Mouse (Mus musculus): Measurements from ENCODE around the gene Lonp1.
"Not testable (repeated sequence)": the region's sequence is repeated elsewhere in the genome, so short reads cannot be mapped to it uniquely, and the experiment has no call there.

The Lonp1 gene

DNA sequence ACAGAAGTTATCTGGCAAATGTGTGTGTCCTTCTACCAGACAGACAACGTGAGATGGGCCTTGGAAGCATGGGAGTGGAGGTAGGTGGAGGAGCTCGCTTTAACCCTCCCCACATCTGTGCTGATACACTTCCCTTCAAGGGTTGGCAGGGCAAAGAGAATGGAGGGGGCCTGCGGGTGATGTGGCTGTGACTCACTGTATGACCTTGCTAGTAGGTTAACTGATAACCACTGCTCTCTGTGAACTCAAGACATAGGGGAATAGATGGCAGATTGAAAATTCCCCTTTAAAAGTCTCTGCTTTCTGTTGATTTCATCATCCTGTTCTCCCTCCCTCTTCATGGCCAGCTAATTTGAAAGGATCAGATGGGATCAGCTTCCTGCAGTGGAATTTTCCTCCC is 1.2 kb downstream of the Lonp1 start:
- peak; percentile 82 for DNase-seq (ENCODE audit: low read depth, low spot score)

DNA sequence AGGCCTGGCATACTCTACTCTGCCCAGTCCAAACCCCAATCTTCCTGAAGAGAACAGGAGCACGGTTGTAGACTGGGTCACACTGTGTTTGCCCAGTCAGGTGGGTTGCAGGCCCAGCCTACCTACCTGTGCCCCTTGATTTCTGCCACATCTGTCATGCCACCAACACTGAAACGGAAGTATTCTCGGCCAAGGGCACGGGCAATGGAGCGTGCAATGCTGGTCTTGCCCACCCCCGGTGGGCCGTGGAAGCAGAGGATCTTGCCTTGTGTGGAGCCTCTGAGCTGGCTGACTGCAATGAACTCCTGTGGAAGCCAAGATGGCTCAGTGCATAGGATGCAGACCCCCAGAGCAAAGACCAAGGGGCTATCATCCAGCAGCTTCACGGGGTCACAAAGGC is 9.1 kb downstream of the Lonp1 start:
- DNase-seq (ENCODE audit: low read depth, low spot score), result no peak

DNA sequence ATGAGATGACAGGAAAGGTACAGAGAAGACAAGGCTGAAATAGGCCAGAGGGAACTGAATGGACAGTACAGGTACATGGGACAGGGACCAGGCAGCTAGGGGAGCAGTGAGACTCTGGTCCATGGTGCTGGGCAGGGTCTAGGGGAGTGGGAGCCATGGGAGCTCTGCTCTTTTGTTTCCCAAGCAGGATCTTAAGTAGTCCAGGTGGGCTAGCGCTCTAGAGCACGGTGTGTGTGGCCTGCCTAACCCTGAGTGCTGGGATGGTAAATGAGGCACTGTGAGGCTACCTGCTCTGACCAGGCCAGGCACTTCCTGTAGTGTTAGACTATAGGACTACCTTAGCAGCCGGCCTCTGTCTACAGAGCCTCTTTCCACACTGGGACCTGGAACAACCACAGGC is 10.0 kb downstream of the Lonp1 start:
- no peak for DNase-seq (ENCODE audit: low read depth, low spot score)

DNA sequence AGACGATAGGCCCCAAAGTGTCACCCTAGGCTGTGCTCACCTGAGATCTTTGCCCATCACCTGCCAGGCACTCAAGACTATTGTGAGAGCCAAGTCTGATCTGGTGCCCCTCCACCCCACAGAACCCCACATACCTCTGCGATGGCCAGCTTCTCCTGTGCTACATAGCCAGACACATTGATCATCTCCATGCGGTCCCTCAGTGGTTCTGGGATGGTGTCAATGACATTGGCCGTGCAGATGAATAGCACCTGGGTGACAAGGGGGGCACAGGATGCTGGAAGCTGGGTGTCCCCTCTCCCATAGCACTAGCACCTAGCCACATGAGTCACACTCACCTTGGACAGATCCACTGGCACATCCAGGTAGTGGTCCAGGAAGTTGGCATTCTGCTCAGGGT is 10.9 kb downstream of the Lonp1 start:
- no peak for DNase-seq (ENCODE audit: low read depth, low spot score)

DNA sequence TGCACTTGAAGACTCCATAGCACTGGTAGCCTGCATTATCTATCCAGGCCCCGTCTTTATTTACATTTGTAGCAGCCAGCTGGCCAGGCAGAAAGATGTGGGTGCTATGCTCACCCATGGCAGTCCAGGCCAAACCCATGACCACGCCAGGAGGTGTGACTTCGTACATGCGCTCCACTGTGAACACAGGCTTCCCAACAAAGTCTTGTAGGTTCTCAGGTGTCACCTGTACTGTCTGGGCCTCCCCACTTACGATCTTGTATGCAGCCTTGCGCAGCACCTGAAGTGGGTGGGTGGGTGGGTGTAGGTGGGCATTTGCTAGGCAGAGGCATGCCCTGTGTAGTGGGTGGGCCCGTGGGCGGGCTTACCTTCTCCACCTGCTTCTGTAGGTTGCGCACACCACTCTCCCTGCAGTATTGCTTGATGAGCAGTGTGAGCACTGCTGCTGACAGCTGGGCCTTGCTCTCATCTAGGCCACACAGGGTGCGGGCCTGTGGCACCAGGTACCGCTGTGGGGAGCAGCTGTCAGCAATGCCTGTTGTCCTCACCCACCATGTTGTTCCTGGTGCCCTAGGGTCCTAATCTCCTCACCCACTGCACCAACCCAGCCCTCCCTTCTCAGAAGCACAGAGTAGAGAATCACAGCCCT is 11.4 kb downstream of the Lonp1 start:
- DNase-seq (ENCODE audit: low read depth, low spot score), result no peak

DNA sequence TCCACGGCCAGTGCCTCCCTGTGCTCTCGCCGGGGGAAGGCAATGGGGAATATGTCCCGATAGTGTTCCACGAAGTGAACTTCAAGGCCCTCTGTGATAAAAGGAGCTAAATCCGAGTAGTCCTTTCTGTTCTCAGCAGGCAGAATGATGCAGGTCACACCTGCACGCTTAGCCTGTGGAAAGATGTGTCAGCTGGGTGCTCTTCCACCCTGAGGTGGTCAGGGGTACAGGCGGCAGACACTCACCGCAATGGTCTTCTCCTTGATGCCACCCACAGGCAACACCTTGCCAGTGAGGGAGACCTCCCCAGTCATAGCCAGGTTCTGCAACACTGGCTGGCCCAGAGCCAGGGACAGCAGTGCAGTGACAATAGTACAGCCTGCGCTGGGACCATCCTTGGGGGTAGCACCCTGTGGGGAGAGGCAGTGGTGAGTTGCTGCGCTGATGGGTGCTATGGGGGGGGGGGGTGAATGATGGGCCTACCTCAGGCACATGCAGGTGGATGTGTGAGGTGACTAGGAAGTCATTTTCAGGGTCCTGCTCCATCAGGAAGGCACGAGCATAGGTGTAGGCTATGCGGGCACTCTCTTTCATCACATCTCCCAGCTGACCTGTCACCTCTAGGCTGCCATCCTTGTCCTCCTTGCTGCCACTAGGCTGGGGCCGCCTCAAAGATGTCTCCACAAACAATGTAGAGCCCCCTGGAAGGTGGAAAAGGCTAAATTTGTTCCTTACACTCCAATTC is 12.1 kb downstream of the Lonp1 start:
- DNase-seq (ENCODE audit: low read depth, low spot score), result peak; percentile 48

DNA sequence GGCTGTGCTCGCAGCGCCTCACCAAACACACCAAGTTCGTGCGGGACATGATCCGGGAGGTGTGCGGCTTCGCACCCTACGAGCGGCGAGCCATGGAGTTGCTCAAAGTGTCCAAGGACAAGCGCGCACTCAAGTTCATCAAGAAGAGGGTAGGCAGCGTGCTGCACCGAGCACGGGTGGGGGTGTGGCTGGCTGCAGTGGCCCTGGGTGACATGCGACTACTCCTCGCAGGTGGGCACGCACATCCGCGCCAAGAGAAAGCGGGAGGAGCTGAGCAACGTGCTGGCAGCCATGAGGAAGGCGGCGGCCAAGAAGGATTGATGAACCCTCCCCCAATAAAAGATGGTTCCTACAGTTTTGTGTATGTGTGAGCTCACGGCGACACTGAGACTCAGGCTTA is 12.8 kb downstream of the Lonp1 start:
- DNase-seq (ENCODE audit: low read depth, low spot score), result peak; percentile 43

DNA sequence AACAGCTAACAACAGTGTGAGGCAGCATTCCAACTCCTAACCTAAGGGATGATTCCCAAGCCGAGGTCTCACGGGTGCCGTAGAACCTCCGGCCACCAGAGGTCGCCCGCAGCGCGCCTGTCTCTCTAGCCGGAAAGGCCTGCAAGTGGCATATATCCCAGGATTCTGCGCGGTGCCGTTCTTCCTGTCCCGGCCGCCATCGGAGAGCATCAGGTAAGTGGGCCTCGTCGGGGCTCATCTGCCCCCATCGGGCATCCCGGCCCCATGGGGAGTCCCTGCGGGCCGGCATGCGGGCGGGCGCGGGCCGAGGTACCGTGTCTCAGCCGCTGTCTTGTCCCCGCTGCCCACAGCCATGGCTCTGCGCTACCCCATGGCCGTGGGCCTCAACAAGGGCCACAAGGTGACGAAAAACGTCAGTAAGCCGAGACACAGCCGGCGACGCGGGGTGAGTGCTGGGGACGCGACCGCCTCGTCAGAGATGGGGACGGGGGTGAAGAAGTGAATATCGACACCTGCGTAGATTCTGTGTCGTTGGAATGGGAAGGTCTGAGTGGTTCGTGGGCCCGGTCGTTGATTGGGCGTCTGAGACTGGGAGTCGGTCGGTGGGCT is 13.3 kb downstream of the Lonp1 start, which contains the start of gene Rpl36:
Gene Rpl36 (plus strand): TSS at position 181 of the 609 bp plus-strand sequence.
- DNase-seq (ENCODE audit: low read depth, low spot score), result peak; percentile 96

DNA sequence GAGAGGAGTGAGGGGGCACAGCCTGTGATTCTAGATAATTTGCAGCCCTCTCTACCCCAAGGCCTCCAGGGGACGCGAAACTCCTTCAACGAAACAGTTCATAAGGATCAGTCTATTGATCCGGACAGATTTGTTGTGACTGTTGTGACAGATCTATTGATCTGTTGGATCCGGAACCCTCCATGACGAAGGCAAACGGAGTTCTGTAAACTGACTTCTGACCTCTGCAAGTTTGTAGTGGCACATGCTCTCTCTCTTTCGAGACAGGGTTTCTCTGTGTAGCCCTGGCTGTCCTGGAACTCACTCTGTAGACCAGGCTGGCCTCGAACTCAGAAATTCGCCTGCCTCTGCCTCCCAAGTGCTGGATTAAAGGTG is 14.1 kb downstream of the Lonp1 start:
- DNase-seq (ENCODE audit: low read depth, low spot score), result not testable (repeated sequence)

DNA sequence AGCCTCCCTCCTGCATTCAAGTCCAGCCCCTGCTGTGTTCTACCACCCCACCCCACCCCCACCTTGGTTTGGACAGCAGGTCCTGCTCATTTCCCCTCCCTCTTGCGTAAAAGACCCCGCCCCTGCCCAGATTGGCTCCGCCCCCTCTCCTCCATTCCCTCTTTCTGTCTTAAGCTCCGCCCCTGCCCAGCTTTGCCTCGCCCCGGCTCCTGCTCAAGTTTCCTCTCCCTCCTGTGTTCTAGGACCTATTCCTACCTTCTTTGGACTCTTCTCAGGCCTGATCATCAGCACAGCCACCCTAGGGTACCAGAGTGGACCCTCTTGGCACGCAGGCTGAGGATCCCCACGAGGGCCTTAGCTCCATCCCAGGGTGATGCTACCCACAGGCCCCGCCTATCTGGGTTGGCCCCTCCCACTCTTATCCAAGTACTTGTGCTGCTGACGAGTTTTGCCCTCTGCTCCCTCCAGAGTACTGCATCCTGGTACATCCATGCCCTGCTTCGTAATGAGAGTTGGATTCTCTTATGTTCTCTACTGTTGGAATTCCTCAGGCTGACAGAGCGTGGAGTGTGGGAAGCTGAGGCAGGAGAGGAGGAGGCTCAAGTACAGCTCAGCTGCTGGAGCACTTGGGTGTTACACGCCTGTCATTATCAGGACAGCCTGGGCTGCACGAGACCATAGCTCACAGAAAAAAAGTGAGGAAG is 14.7 kb downstream of the Lonp1 start:
- peak; percentile 44 for DNase-seq (ENCODE audit: low read depth, low spot score)

DNA sequence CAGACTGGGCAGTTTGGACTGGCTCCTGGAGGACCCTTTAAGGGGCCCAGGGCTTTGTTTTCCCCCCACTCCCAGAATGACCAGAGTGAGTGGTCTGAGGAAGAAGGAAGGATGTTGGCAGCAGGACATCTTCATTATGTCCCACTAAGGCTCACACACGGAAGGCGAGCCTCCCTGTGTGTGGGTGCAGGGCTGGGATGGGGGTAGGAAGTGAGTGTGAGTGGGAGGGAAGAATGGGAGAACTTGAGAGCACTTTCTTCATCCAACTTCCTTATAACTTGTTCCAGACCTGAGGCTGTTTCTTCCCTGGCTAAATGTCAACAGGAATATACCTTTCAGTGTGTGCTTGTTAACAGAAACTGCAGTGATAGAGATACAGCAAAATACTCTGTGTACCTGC is 15.4 kb downstream of the Lonp1 start:
- no peak for DNase-seq (ENCODE audit: low read depth, low spot score)

DNA sequence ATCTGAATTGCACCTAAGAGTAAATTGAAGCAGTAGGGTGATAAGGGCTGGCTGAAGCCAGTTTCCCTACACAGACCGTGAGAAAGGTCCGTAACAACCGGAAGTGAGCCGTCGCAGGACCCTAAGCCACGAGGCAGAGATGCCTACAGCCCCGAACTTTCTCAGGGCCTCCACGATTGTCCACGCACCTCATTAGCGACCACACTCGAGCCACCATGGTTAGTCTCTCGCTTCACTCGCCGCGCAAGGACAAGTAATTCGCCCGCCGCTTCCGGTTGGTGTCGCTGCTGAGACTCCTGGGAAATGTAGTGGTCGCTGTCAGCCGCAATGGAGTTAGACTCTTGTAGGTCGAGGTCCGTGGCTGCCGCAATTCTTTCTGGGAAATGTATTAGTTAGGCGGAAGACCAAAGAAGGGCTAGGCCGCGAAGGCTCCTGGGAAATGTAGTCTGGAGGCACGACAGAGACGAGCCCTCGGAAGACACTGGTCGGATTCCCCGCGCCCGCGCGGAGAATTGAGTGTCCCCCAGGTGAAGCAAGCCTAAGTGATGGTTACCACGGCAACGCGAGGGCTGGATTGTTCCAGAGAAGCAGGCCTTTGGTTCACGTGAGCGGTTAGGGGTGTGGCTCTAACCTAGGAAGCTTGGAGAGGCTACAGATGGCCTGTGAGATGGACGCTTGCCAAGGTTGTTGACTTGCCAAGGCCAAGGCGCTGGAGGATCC is 17.1 kb downstream of the Lonp1 start, which contains the start of gene 2410015M20Rik:
Gene 2410015M20Rik (minus strand): TSS at position 320 of the 720 bp plus-strand sequence.
- peak; percentile 99 for DNase-seq (ENCODE audit: low read depth, low spot score)

DNA sequence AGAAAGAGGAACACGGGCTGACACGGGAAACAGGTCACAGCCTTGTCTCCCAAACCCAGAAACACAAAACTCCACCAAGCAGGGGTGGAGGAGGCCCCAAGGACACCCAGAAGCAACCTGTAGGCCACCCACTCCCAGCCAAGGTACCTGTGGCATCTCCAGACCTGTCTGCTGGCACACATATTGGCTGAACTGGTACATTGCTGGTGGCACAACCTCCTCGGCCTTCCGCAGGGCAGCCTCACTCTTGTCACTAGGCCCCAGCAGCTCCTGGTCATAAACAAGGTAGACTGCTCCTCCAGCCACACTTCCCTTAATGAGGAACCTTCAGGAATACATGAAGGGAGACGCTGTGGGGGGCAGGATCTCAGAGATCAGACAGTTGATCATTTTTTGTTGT is 18.0 kb downstream of the Lonp1 start:
- DNase-seq (ENCODE audit: low read depth, low spot score), result no peak

DNA sequence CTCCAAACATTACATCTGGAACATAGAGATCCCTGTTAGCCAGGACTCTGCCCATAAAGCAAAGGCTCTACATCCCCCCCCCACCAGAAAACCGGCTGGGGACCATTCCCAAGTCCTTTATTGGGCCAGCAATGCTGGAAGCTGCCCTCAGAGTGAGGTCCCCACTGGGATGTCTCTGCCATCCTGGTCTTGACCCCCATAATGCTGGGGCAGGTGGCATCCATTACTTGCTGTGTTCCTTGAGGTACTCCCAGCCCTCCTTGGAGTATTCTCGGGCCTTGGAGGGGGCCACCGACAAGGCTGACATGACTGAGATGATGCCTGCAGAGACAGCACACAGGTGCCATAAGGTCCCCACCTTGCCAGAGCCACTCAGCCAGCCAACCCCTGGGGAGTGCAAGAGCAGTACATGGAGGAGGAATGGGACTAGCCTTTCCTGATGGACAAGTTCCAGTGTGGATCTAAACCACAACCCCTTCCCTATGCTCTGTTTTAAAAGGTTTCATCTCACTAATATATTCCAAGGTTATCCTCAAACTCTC is 19.1 kb downstream of the Lonp1 start:
- DNase-seq (ENCODE audit: low read depth, low spot score), result no peak

DNA sequence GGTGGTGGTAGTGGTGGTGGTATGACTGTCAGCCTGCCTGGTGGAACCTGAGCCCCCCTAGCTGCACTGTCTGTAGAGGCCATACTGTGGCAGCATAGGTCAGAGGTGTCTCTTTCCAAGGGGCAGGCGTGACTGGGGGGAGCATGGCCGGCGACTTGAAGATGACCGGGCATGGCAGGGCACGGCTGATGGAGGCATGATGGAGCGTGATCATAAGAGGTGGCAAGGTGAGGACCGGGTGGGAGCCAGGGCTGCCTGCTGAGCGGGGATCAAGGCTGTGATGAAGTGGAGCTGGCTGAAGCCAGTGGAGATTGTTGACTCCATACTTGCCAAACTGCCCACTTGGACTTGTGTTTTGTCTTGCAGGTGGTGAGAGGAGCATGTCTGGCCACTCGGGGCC is 21.3 kb downstream of the Lonp1 start:
- no peak for DNase-seq (ENCODE audit: low read depth, low spot score)

DNA sequence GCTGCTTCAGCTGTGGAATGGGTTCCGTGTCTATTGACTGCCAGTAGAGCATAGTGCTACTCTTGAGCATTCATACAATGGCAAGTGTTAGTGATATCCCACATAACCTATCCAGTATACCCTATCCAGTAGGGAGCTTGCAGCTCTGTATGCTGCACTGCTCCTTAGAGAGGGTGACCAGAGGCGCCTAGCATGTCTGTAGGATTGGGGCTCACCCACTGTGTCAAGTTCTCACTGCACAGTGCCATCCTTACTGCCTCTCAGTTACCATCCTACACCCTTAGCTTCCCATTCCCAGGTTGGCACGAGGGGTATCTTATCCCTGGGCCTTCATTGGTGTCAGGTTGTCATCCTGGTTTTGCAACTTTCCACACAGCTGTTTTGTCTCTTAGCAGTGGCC is 22.3 kb downstream of the Lonp1 start:
- no peak for DNase-seq (ENCODE audit: low read depth, low spot score)

DNA sequence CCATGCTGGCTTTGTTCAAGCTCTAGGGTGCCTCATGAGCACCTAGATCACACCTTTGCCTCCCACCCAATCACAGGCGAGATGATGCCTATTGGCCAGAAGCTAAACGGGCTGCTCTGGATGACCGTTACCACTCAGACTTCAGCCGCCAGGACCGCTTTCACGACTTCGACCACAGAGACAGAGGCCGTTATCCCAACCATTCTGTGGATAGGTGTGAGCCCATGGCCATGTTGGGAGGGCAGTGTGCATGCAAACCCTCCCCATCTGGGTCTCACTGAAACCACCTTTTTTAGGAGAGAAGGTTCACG is 22.7 kb downstream of the Lonp1 start:
- DNase-seq (ENCODE audit: low read depth, low spot score), result no peak

DNA sequence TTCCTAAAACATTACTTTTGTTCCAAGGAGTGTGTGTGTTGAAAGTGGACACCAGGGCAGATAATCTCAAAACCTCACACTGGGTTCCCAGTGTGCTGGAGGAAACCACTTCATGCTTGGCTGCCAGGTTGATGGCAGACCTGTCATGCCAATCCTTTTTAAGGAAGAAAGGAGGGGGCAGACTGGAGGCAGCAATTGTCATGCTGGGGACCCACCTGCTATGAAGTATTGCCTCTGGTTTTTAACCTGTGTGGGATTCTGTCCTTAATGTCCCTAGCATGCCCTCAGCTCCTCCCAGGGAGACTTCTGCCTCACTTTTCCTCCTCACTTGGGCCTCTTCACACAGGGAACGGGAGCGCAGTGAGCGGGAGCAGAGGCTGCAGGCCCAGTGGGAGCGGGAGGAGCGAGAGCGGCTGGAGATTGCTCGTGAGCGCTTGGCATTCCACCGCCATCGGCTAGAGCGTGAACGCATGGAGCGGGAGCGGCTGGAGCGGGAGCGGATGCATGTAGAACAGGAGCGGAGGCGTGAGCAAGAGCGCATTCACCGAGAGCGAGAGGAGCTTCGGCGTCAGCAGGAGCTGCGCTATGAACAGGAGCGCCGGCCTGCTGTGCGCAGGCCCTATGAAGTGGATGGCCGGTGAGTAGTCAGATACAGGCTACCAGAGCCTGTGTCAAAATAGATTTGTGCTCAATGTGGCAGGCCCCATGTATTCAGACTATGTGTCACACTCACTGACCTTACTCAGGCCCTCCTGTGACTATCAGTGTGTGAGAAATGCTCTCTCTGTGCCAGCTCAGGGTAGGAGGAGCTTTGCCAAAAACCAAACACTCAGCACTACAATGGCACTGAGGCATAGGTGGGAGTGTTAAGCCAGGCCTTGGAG is 23.3 kb downstream of the Lonp1 start:
- no peak for DNase-seq (ENCODE audit: low read depth, low spot score)

DNA sequence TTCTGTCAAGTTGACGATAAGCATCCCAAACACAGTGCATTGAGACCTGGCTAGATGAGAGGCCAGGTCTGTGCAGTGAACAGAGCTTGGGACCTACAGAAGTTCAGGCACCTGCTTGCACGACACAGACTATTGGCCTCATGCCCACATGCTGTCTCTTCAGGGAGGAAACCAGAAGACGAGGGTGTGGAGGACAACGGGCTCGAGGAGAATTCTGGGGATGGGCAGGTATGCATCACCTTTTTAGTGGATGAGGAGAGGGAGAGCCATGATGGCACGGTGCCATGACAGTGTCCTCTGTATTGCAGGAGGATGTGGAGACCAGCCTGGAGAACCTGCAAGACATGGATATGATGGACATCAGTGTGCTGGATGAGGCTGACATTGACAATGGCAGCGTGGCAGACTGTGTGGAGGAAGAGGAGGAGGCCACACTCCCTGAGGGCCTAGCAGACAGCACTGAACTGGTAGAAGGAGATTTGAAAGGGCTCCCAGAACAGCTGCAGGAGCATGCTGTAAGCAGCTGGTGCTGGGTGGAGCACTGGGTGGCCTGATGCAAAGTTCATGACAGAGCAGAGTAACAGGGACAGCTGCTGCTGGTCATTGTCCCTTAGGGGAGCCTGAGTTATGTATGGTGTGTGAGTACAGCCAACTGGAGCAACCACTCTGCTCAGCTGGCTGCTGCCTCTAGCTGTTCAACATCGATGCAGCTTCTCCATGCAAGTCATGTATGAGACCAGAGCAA is 33.0 kb downstream of the Lonp1 start:
- no peak for DNase-seq (ENCODE audit: low read depth, low spot score)

DNA sequence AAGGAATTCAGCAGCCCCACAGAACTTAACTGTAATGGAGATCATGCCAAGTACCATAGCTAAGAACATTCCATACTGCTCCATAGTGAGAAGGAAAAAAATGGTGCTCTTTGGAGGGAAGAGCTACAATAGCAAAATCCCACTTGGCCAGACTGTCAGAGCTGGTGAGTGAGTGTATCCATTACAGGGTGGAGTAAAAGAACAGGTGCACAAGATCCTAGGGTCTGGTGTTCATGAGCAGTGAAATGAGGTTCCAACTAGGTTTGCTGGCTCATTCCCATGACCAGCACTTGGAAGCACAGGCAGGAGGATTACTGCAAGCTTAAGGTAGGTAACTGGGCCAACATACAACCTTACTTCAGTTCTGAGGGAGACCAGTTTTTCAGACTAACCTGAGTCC is 34.1 kb downstream of the Lonp1 start:
- DNase-seq (ENCODE audit: low read depth, low spot score), result no peak

Measured in 3T3-L1 (cell line).